Mouse (Mus musculus) heart, embryonic 14.5 days (tissue): ENCODE measurements at regions not wholly inside any gene's neighbourhood (a gene's known extent, or its start where the extent isn't known, plus 50 kb on each side); places are given as distances from the start of the nearest gene placed in this dataset.

Experiments
- ATAC-seq: fragments of 200-750 bp; cut with Nextera tagmentation; 2 replicates; pipeline ENCODE4 v1.8.0; 2017; ENCODE audit warnings: low read depth, moderate TSS enrichment; ENCODE audit not compliant: insufficient number of reproducible peaks, insufficient read depth, low FRiP score
- H3K27ac ChIP-seq, 2 experiments: fragments of 200-500 bp in 1 of 2; fragments of 300-500 bp in 1 of 2; sonication (generic) in 1 of 2; replicated peaks in 1 of 2; 2 replicates each; pipeline ENCODE4 v1.5.1; 2012 to 2014; ENCODE audit warnings: low read depth in 2 of 2, low read length in 2 of 2, control low read depth in 1 of 2, mild to moderate bottlenecking in 1 of 2, mixed read lengths in 1 of 2; ENCODE audit not compliant: control insufficient read depth in 1 of 2, insufficient read depth in 1 of 2
- H3K27me3 ChIP-seq: fragments of 300-500 bp; sonication (generic); 2 replicates; pipeline ENCODE4 v1.6.1; 2014; ENCODE audit warnings: mild to moderate bottlenecking, low read length, control low read depth; ENCODE audit not compliant: control insufficient read depth, insufficient read depth
- H3K36me3 ChIP-seq: fragments of 300-500 bp; sonication (generic); 2 replicates; pipeline ENCODE4 v1.6.1; 2014; ENCODE audit warnings: mild to moderate bottlenecking, control low read depth, low read length, mixed read lengths; ENCODE audit not compliant: control insufficient read depth, insufficient read depth
- H3K4me1 ChIP-seq, 2 experiments: fragments of 200-500 bp in 1 of 2; fragments of 300-500 bp in 1 of 2; sonication (generic) in 1 of 2; 2 replicates each; pipeline ENCODE4 v1.6.1; 2012 to 2014; ENCODE audit warnings: low read length in 2 of 2, control low read depth in 1 of 2, mixed read lengths in 1 of 2; ENCODE audit not compliant: control insufficient read depth in 2 of 2, insufficient read depth in 2 of 2
- H3K4me2 ChIP-seq: fragments of 300-500 bp; sonication (generic); 2 replicates; pipeline ENCODE4 v1.6.1; 2014; ENCODE audit warnings: mild to moderate bottlenecking, low read length
- H3K4me3 ChIP-seq, 2 experiments: fragments of 200-500 bp in 1 of 2; fragments of 300-500 bp in 1 of 2; sonication (generic) in 1 of 2; 2 replicates each; pipeline ENCODE4 v1.5.1; 2012 to 2014; ENCODE audit warnings: low read length in 2 of 2, mild to moderate bottlenecking in 2 of 2, control low read depth in 1 of 2, low read depth in 1 of 2, moderate library complexity in 1 of 2; ENCODE audit not compliant: control insufficient read depth in 1 of 2, insufficient read depth in 1 of 2
- H3K9ac ChIP-seq: fragments of 300-500 bp; sonication (generic); 2 replicates; pipeline ENCODE4 v1.6.1; 2014; ENCODE audit warnings: mild to moderate bottlenecking, low read length
- H3K9me3 ChIP-seq: fragments of 300-500 bp; sonication (generic); 2 replicates; pipeline ENCODE4 v1.6.1; 2016; ENCODE audit warnings: low read length, control low read depth; ENCODE audit not compliant: control insufficient read depth
- WGBS: fragments of 180-500 bp; shearing (Covaris S2); extraction: QIAGEN DNeasy Blood & Tissue Kit; methylation state at CpG from one replicate; pipeline ENCODE4 v1.1.7; 2014; 5-methylcytosine and 5-hydroxymethylcytosine counted together

DNA sequence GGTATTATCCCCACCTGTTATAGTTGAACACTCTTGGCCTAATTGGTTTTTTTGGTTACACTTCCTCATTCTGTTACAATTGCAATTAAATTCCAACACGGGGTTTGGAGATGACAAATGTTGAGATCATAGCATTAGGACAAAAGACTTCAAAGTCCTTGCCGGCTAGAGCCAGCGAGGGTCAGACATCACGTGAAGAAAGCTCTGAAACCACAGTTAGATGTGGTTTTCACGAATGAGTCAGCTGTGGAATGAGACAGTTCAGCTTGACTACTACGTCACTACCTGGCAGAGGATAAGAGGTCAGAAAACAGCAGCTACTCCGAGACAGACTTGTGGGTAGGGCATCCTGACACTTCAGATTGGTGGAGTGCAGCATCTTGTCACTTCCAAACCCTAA is 55.5 kb upstream of the Trio start:
- WGBS = 66% methylated on average over 7 of the region's 7 CpGs
- Histone ChIP-seq H3K4me3 (no peak overlapping the region), H3K36me3 (no peaks in the 10 kb centered on the region), H3K4me1 (no peaks in the 10 kb centered on the region), H3K27ac (no peak overlapping the region), H3K27me3 (no peaks in the 10 kb centered on the region), H3K4me2 (no peak overlapping the region), H3K9me3 (no peaks in the 10 kb centered on the region), H3K9ac (no peak overlapping the region)
- ATAC-seq = no peak

DNA sequence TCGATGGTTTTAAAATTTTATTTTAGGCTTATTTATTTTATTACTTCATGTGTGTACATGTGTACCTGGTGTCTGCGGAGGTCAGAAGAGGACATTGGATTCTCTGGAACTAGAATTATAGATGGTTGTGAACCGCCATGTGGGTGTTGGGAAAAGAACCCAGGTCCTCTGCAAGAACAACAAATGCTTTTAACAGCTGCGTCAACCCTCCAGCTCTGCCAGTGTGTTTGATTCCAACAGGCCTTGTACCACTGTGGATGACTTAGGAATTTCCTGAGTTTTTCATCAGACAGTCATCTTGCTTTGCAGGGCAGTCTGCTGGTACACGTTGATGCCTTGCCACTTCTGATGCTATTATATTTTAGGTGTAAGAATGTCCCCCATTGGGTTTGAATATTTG is 56.8 kb upstream of the Trio start:
- 84% methylated on average over 5 of the region's 5 CpGs for WGBS
- H3K36me3 ChIP-seq = no peaks in the 10 kb centered on the region
- H3K9ac ChIP-seq = no peak overlapping the region
- no peaks in the 10 kb centered on the region for H3K9me3 ChIP-seq
- no peaks in the 10 kb centered on the region for H3K4me1 ChIP-seq
- no peak overlapping the region for H3K4me3 ChIP-seq
- H3K27me3 ChIP-seq = no peaks in the 10 kb centered on the region
- no peak for ATAC-seq
- H3K4me2 ChIP-seq = no peak overlapping the region
- no peak overlapping the region for H3K27ac ChIP-seq

DNA sequence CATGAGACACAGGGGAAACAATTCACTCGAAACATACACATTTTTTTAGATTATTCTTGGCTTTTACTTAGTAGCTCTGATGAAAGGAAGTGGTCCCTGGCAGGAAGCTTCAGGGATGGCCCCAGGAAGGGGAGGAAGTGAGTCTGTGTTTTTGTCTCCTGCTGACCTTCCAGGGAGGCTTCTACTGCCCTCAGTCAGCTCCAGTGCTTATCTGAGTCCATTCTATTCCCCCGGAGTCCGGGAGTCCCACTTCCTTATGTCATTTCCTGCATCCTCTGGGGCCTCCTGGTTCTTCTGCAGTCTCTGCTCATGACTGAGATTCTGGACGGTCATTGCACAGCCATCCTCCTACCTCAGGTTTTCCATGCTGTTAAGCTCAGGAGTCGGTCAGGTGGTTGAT is 80.3 kb upstream of the Trio start:
- Histone ChIP-seq H3K9me3 (no peaks in the 10 kb centered on the region), H3K4me3 (no peak overlapping the region), H3K36me3 (no peaks in the 10 kb centered on the region), H3K27me3 (no peaks in the 10 kb centered on the region), H3K4me2 (no peak overlapping the region), H3K4me1 (peaks cover 2 to 3% of the 10 kb centered on the region in 2 experiments; a peak in 1 of 4 replicates), H3K9ac (no peak overlapping the region), H3K27ac (peak overlapping the region; percentile 57 to 64; a peak in 3 of 4 replicates)
- ATAC-seq = peak; percentile 78
- WGBS = 41% methylated on average over 5 of the region's 5 CpGs

DNA sequence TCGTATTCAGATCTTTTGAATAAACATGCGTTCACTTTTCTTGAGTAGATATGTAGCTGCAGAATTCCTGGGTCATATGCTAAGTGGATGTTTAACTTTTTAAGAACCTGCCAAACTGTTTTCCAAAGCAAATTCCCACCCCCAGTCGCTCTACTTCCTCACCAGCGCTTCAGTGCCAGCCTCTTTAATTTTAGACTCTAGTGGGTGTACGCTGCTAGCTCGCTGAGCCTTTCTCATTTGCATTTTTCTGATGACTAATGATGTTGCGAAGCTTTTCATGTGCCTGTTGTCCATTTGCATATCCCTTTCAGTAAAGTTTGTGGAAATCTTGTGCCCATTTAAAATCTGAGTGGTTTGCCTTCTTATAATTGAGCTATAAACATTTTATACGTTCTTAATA is 84.3 kb upstream of the Trio start:
- H3K27me3 ChIP-seq = no peaks in the 10 kb centered on the region
- H3K36me3 ChIP-seq = no peaks in the 10 kb centered on the region
- peaks cover 2 to 3% of the 10 kb centered on the region in 2 experiments; a peak in 1 of 4 replicates for H3K4me1 ChIP-seq
- no peak for ATAC-seq
- H3K4me3 ChIP-seq = no peak overlapping the region
- WGBS = 63% methylated on average over 8 of the region's 8 CpGs
- H3K9ac ChIP-seq = no peak overlapping the region
- no peaks in the 10 kb centered on the region for H3K9me3 ChIP-seq
- H3K4me2 ChIP-seq = no peak overlapping the region
- H3K27ac ChIP-seq = no peak overlapping the region

DNA sequence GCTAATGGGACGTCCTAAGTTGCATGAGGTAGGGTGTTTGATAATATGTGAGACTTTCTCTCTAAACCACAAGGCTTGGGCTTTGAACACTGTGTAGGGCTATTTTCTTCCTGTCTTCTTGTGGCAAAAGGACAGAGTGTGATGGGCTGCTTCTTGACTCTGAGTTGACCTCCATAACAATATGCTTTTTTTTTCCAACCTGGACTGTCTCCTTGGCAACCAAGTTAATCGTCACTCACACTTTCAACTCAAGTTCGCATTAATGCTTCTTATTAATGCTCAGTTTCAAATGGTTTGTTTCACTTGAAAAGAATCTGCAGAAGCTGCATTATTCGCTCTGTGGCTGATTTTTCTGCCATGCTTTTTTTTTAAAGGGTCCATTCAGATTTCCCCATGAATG is 87.8 kb upstream of the Trio start:
- no peaks in the 10 kb centered on the region for H3K9me3 ChIP-seq
- no peak overlapping the region for H3K9ac ChIP-seq
- H3K4me1 ChIP-seq = 0 out of 4 replicates have a peak, but pooled peaks cover 0 to 3% of the 10 kb centered on the region in 2 experiments
- 77% methylated on average over 4 of the region's 4 CpGs for WGBS
- no peak overlapping the region for H3K27ac ChIP-seq
- no peaks in the 10 kb centered on the region for H3K27me3 ChIP-seq
- no peak overlapping the region for H3K4me2 ChIP-seq
- H3K36me3 ChIP-seq = no peaks in the 10 kb centered on the region
- no peak overlapping the region for H3K4me3 ChIP-seq
- no peak for ATAC-seq

DNA sequence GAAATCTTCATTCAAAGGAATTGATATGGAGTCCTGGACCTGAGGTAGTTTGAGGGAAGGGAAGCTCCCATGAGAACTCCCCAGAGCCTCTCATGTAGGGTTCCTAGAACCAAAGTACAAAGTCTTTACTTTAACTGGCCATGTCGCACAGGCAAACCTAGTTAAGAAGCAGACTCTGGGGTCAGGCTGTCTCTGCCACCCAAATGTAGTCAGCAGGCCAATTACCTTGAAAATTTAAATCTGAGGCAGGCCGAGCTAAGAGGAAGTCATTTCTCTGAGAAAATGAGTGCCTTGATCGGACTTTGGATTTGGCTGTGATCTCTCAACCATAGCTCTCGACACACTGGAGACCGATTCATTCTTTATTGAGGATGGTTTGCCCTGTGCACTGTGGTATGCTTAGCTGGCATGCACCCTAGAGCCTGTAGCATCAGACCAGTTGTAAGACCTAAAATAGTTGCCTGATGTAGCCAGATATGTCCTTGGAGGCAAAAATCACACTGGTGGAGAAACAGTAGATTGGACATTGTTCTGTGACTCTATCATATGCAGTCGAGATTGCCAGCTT is 88.6 kb upstream of the Trio start:
- Histone ChIP-seq H3K4me1 (0 out of 4 replicates have a peak, but pooled peaks cover 0 to 3% of the 10 kb centered on the region in 2 experiments), H3K27ac (no peak overlapping the region), H3K4me2 (no peak overlapping the region), H3K36me3 (no peaks in the 10 kb centered on the region), H3K9me3 (no peaks in the 10 kb centered on the region), H3K9ac (no peak overlapping the region), H3K4me3 (no peak overlapping the region), H3K27me3 (no peaks in the 10 kb centered on the region)
- 76% methylated on average over 6 of the region's 6 CpGs for WGBS
- no peak for ATAC-seq

DNA sequence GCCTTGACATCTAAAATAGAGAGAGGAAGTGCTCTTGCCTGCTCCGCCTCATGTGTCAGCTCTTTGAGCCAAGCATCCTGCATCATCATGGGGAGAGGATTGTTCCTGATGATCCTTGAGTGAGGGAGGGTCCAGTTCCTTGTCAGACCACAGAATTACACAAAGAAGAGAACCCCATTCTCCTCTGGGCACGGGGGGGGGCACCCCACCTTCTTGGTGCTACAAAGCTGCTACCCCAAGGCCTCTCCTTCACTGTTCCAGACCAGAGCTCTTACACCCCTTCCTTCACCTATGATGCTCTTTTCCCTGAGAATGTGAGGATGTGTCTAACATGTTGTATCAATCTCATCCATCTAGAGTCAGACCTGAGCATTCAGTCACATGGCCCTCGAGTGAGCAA is 76.7 kb upstream of the Dnah5 start:
- H3K27me3 ChIP-seq = no peaks in the 10 kb centered on the region
- H3K4me3 ChIP-seq = no peak overlapping the region
- H3K4me2 ChIP-seq = no peak overlapping the region
- H3K27ac ChIP-seq = no peak overlapping the region
- H3K4me1 ChIP-seq = no peaks in the 10 kb centered on the region
- H3K36me3 ChIP-seq = no peaks in the 10 kb centered on the region
- no peak for ATAC-seq
- H3K9me3 ChIP-seq = no peaks in the 10 kb centered on the region
- 76% methylated on average over 3 of the region's 3 CpGs for WGBS
- H3K9ac ChIP-seq = no peak overlapping the region

DNA sequence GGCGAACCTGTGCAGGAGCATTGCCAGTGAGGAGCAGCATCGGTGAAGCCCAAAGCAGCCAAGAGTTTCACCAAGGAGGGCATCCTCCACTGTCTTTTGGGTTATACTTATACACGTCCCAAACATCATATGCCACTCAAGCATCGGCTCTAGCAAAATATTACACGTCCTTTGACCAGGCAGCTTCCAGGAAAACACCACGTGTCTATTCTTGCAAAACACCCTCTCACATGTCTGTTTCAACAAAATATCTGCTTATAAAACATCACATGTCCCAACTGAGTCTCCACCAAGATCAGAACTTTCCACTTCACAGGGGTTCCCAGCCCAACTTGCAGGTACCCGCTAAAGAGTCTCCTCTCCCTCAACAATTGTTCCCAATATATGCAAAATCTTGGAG is 74.0 kb upstream of the Dnah5 start:
- Histone ChIP-seq H3K36me3 (no peaks in the 10 kb centered on the region), H3K9me3 (no peaks in the 10 kb centered on the region)

More for the DNA sequence above, 74.0 kb upstream of the Dnah5 start:
- 88% methylated on average over 7 of the region's 7 CpGs for WGBS
- no peak overlapping the region for H3K4me3 ChIP-seq
- no peak overlapping the region for H3K9ac ChIP-seq
- H3K27me3 ChIP-seq = no peaks in the 10 kb centered on the region
- H3K4me2 ChIP-seq = no peak overlapping the region
- no peak for ATAC-seq
- H3K4me1 ChIP-seq = peaks cover 13 to 21% of the 10 kb centered on the region in 2 experiments; a peak in 3 of 4 replicates
- no peak overlapping the region for H3K27ac ChIP-seq
